Mouse (Mus musculus) layer of hippocampus, adult 9-11 months (tissue): ENCODE results near the gene Myt1l.

ENCODE experiments used
- DNase-seq: peaks from one replicate; pipeline ENCODE4 v3.0.0; 2022

Myt1l gene

GRCm38 (mm10) chr12:29926896-29927295 is 398.7 kb downstream of the Myt1l start:
- no peak for DNase-seq

DNA sequence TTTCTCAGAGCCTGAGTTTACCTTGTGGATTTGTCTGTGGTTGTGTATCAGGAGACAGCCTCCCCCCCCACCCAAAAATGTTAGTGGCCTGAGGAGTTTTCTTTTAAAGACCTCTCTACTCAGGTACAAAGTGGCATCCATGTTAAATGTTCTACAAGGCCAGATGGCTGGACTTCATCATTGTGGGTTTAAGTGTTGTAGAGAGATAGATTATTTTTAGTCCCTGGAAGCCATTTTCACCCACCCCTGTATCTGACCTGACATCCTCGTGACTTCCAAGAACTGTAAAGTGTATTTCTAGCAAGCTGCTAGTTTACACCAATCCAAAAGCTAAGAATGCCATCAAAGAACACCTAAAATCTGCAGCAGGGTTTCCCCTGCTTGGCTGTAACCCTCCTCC is 402.4 kb downstream of the Myt1l start:
- DNase-seq, result no peak

- DNase-seq, result no peak
Observed at GRCm38 (mm10) chr12:29932951-29933350, 404.8 kb downstream of the Myt1l start.

DNA sequence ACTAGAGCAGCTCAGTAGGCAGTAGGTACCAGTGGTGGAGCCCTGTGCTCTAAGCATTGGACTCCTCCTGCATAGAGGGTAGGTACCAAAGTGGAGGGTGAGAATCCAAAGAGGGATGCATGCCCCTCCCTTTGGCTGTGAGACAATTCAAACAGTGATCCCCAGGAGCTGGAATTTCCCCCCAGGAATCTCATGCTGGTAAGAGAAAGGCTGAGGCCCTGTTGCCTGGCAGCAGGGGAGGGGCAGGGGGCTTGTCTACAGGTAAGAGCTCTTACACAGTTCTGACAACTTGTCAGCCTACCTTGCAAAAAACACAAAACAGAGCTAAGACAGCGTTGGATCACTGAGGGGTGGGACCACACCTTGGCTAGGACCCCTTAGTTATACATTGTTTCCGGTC is 405.3 kb downstream of the Myt1l start:
- no peak for DNase-seq

- peak; percentile 83 for DNase-seq
Observed at GRCm38 (mm10) chr12:29934120-29934581, 406.0 kb downstream of the Myt1l start.

- DNase-seq, result no peak
Observed at GRCm38 (mm10) chr12:29937308-29937707, 409.1 kb downstream of the Myt1l start, which contains the start of gene Pxdn. Pxdn (plus strand) TSS chr12:29937608.

- DNase-seq, result peak; percentile 57
Observed at GRCm38 (mm10) chr12:29937851-29938375, 409.7 kb downstream of the Myt1l start.

GRCm38 (mm10) chr12:29938376-29939041 is 410.3 kb downstream of the Myt1l start:
- no peak for DNase-seq

GRCm38 (mm10) chr12:29939261-29939671 is 411.1 kb downstream of the Myt1l start:
- DNase-seq, result no peak

DNA sequence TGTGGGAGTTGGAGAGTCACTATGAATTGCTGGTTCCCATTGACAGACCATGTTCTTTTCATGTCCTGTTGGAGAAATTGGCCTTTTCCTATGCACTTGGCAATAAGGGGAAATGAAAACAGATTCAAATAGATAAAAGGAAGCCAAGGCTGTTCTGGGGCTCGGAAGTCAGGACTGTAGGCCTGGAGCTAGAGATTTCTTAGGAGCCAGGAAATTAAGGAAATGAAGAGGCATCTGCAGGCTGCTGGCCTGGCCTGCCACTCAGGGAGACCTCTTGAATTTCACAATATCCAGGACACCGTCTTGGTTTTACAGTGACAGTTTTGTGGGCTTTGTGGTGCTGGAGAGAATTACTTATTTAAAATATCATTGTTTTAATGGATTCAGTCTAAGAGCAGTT is 414.3 kb downstream of the Myt1l start:
- no peak for DNase-seq

- no peak for DNase-seq
Observed at GRCm38 (mm10) chr12:29944650-29945049, 416.5 kb downstream of the Myt1l start.

GRCm38 (mm10) chr12:29945182-29945743 is 417.1 kb downstream of the Myt1l start:
- no peak for DNase-seq

DNA sequence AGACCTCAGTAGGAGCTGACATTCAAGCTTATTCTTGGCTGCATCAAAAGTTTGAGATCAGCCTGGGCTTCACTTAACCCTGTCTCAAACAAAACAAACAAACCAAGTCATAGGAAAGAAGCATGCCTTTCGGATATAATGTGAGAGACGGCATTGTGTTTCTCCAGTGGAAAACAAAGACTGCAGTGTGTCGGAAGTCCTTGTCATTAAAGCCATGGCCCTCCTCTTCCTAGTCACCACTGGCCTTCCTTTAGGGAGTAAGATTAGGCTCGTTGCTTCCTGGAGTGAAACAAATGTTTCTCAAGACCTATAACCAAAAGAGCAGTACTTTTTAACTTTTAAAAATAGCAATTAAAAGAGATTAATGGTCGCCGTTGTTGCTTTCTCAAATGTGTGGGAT is 422.9 kb downstream of the Myt1l start:
- no peak for DNase-seq

- DNase-seq, result peak; percentile 30
Observed at GRCm38 (mm10) chr12:29951485-29951884, 423.3 kb downstream of the Myt1l start.

- no peak for DNase-seq
Observed at GRCm38 (mm10) chr12:29952102-29952501, 423.9 kb downstream of the Myt1l start.

GRCm38 (mm10) chr12:29953999-29954398 is 425.8 kb downstream of the Myt1l start:
- DNase-seq, result no peak

GRCm38 (mm10) chr12:29954464-29954863 is 426.3 kb downstream of the Myt1l start:
- no peak for DNase-seq

GRCm38 (mm10) chr12:29956969-29957368 is 428.8 kb downstream of the Myt1l start:
- no peak for DNase-seq

DNA sequence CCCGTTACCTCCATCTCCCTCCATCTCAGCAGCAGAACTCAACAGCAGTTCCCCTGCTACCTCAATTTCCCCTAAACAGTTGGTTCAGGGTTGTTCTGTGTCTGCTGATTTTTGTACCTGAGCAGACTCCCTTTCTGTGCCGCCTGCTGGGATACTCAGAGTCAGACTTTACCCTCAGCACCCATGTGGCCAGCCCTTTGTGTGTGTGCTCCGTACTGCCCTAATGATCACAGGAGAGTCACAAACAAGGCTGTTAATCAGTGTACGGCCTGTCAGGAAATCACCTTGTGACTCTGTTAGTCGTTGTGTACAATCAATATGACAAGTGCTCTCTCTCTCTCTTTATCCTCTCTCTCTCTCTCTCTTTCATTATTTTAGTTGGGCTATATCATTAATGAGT is 430.5 kb downstream of the Myt1l start:
- no peak for DNase-seq

DNA sequence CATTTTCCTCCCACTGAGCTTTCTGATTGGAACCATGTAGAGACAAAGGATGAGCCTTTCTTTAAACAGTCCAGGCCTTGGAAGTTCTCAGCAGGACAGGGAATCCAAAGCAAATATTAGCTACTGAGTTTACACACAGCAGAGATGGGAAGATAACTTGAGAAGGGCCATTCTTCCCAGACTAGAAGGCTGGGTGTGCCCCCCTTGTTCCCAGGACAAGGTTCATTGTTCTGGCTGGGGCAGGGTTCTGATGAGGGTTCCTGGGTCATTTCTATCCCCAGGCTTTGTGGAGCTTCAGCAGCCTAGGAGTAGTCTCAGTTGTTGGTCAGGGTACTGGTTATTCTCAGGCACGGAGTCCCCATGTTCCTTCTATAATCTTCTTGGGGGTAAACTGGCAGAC is 432.9 kb downstream of the Myt1l start:
- DNase-seq, result no peak

DNA sequence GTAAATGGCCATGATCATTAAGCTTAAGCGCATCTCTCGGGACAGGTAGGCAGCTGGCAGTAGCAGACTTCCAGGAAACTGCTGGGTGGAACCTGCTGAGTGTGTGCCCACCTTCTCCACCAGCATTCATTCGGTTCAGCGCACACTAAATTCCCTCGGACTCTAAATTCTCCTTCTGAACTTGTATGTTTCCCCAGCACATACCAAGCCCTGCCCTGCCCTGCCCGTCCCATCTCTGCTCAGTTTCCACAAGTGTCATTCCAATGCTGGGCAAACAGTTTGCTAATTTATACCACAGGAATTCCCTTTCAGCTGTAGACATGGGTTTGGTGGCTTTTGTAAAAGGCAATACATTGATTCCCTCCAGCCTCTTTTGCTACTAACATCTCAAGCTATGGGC is 436.8 kb downstream of the Myt1l start:
- no peak for DNase-seq

- DNase-seq, result no peak
Observed at GRCm38 (mm10) chr12:29971795-29972464, 443.7 kb downstream of the Myt1l start.

- DNase-seq, result no peak
Observed at GRCm38 (mm10) chr12:29972533-29972932, 444.3 kb downstream of the Myt1l start.
